Mouse (Mus musculus): ENCODE results near the gene Manbal.
A peak's percentile ranks its signal among the peaks of the same experiment; 100 is the strongest.

Gene Manbal

DNA sequence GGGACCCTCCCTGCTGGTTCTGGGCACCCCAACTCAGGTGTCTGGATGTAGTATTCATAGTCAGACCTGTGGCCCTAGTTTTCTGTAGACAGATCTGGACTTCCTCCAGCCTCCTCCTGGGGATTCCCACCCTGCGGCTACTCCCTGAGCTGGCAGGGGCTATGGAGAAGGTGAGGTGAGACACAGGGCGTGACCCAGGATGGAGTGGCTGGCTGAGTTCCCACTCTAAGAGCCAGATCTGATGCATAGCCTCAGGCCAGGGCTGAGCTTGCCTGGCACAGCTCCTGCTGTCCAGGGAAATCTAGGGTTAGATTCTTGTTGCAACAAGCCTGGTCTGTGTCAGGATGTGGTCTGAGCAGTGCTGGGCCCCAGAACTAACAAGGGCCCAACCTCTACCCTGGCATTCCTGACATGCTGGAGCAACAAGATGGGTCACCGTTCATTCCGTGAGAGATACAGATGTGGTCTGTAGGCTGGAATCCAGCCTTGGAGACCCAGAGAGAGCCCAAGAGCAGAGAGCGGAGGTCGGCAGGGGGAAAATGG is 43.8 kb downstream of the Manbal start:
- peak; percentile 95 for DNase-seq (ENCODE audit: low read depth, low spot score)

DNA sequence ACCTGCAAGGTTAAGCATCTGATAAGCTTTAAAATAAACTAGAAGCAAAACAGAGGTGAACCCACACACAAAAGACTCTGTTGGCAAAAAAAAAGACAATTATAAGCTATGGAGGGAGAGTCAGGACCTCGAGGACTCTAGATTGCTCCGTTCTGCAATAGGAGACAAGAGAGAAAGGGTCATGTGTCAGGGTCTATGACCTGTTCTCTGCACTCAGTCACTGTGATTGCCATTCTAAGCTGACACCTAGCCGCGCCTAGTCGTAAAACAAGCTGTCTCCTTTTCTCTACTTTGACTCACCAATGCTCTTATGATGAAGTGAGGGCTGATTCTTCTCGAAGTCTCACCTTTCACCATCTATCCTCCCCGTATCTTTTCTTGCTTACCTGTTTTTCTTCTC is 45.1 kb downstream of the Manbal start:
- no peak for DNase-seq (ENCODE audit: low read depth, low spot score)

GRCm38 (mm10) chr2:157417229-157417628 is 49.8 kb downstream of the Manbal start:
- DNase-seq (ENCODE audit: low read depth, low spot score) = no peak

DNA sequence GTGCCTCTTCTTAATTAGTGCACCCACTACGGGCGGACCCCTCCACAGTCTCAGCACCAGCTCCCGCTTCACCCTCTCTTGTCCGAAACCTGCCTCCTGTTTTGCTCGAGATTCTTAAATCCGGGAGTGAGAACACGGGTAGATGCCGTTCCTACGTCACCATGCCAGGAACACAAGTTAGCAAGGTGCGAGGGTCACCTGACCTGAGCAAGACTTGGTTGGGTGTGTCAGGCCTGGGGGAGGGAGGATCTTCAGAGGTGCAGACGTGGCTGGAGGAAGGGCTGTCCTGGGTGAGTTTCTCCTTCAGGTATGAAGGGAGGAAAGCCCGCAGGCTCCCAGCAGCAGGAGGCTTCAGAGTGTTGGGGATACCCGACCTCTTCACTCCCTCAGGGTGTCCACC is 50.8 kb downstream of the Manbal start, which contains the start of gene Src:
TSS of gene Src (plus strand) at position 239 of the 400 bp plus-strand sequence.
- DNase-seq (ENCODE audit: low read depth, low spot score) = no peak

GRCm38 (mm10) chr2:157418609-157419071 is 51.2 kb downstream of the Manbal start:
- DNase-seq (ENCODE audit: low read depth, low spot score) = no peak

- DNase-seq (ENCODE audit: low read depth, low spot score) = peak; percentile 64
These were observed 52.1 kb downstream of the Manbal start for GRCm38 (mm10) chr2:157419506-157419905.

DNA sequence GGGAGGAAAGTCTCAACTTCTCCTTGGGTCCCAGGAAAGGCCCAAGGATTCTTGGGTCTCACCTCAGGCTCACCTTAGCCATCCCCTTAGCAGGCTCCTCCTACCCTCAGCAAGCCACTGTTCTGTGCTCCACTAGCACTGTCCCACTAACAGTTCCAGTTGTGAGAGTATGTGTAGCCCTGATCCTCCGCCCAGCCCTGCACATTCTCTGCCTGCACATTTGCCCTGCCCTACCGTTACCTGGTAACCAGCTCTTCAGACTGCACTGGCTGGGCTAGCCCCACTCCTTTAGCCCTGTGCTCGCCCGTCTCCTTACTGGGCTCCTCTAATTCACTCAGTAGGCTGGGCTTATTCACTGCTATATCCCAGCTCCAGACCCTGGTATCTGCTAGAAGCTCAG is 53.0 kb downstream of the Manbal start:
- DNase-seq (ENCODE audit: low read depth, low spot score) = no peak

GRCm38 (mm10) chr2:157422062-157422655 is 54.8 kb downstream of the Manbal start:
- peak; percentile 56 for DNase-seq (ENCODE audit: low read depth, low spot score)

GRCm38 (mm10) chr2:157422854-157423705 is 55.7 kb downstream of the Manbal start:
- peak; percentile 92 for DNase-seq (ENCODE audit: low read depth, low spot score)

- DNase-seq (ENCODE audit: low read depth, low spot score) = peak; percentile 68
These were observed 56.3 kb downstream of the Manbal start for GRCm38 (mm10) chr2:157423706-157424125.

DNA sequence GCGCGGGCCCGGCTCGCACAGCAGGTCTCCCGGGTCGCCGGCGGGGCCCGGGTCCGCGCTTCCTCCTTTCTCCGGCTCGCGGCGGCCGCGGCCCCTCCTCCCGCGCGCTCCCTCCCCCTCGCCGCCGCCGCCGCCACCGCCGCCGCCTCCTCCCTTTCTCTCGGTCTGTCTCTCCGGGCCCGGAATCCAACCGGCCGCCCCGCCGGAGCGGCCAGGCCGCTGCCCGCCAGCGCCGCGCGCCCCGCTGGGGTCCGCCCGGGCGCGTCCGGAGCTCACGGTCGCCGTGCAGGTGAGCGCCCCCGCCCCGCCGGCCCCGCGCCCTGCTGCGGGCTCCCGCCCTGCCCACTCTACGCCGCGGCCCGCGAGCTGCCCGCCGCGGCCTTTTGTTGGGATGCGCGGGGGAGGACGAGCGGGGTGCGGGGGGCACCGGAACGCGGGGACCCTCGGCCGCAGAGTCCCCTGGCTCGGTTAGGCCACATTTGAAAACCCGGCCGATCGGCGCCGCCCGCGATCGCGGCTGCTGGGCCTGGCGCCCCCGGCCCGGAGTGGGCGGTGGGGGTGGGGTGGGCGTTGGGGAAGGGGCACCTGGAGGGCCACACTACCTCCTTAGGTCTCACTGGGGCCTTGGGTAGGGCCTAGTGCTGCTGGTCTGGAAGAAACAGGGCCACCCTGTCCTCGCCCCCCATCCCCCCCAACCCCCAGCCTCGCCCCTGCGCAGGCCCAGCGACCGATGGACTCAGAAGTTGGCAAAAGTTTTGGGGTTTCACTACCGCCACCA is 56.9 kb downstream of the Manbal start:
- no peak for DNase-seq (ENCODE audit: low read depth, low spot score)

GRCm38 (mm10) chr2:157424904-157425642 is 57.7 kb downstream of the Manbal start:
- no peak for DNase-seq (ENCODE audit: low read depth, low spot score)

DNA sequence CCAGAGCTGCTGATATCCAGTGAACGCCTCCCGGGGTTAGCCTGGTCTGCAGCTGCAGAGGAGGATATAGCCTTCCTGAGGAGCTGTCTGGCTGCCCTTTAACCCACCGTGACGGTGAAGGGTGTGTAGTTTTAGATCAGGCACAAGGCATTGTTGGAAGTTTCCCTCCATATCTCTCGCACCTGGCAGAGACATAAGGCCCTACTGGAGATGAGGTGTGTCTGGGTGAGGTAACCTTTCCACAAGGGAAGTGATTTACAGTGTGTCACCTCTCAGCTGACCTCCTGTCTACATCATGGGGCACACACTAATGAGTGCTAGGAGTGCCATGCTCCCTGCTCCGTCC is 58.2 kb downstream of the Manbal start:
- DNase-seq (ENCODE audit: low read depth, low spot score) = no peak

- peak; percentile 66 for DNase-seq (ENCODE audit: low read depth, low spot score)
These were observed 58.8 kb downstream of the Manbal start for GRCm38 (mm10) chr2:157426171-157426570.

DNA sequence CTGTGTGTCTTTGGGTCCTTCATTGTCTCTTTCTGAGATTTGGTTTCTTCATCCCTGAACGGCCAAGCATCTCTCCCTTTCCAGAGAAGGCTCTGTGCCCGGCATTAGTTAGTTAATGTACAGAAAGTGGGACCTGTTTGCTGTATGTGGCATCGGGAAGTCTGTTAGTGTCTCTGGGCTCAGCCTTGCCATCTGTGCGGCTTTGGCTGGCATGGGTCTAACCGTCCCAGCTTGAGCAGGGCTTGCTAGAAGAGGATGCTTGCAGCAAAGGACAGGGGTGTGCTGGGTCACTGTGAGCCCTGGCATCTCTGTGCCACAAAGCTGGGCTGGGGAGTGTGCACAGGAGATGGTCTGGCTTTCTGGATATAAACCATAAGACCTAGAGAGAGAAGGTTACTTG is 59.8 kb downstream of the Manbal start:
- DNase-seq (ENCODE audit: low read depth, low spot score) = no peak

- no peak for DNase-seq (ENCODE audit: low read depth, low spot score)
These were observed 61.2 kb downstream of the Manbal start for GRCm38 (mm10) chr2:157428351-157429139.

GRCm38 (mm10) chr2:157429735-157430134 is 62.3 kb downstream of the Manbal start:
- DNase-seq (ENCODE audit: low read depth, low spot score) = no peak

DNA sequence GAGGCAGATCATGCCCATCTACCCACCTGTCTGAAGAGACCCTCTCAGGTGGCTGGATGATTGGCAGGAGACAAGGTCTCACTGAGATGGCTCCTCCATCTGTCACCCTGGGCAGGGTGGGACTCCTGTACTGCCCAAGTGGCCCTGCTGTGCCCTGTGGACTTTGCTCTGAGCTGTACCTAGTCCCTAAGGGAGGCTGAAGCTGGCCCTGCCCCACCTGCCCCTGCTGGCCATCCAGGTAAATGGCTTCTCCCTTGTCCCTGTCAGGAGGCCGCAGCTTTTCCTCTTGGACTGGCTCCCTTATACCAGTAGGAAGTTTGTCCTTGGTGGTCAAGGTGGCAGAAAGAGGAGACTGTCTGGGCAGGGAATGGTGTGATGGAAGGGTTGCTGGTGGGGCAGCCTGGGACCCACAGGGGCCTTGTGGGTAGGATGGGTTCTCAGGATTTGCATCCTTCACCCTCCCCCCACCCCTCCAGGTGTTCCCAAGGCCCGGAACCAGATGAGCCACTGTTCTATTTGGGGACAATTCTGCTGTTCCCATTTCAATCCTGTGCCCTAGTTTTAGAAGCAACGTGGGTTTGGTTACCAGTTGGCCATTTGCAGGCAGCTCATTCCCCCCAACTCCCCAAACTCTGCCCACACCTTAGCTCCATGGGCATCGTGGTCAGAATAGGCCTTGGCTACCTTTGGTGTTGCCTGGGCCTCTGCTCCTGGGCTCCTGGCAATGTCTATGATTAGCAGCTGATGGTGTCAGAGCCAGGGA is 63.5 kb downstream of the Manbal start:
- no peak for DNase-seq (ENCODE audit: low read depth, low spot score)

DNA sequence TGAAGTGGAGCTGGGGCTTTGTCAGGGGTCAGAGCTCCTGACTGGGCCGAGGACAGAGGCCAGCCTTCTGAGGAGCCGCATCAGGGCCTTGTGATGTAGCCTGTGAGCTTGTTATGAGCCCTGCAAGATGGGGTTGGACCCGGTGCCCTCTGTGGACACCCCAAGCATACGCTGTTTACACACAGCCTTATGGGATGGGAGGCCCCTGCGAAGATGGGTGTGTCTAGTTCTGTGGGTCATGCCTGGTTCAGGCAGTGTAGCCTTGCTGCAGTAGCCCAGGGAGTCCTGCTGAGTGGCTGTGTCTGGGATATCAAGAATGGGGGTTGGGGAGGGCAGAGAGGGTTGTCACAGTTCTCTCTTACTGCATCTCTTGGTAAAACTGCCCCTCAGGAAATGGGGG is 64.5 kb downstream of the Manbal start:
- no peak for DNase-seq (ENCODE audit: low read depth, low spot score)

DNA sequence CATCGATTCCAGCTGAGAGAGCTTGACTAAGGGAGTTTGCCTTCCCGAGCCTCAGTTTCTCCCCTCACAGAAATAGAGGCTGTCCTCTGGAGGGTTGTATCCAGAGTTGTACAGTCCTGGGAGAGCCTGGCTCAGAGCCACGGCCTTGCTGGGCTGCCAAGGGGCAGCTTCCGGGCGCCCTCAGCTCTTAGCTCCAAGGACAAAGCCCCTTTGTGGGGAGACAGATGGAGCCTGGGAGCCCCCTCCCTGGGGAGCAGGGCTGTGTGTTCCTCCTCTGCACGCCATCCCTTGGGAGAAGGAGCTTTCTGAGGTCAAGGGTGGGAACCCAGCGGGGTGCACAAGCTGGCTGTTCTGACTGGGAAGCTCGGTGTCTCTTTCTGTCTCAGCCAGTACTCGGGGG is 65.1 kb downstream of the Manbal start:
- no peak for DNase-seq (ENCODE audit: low read depth, low spot score)

Measured in 3T3-L1 (cell line).